Mouse (Mus musculus): ENCODE data around the gene Mrps2.

DNA sequence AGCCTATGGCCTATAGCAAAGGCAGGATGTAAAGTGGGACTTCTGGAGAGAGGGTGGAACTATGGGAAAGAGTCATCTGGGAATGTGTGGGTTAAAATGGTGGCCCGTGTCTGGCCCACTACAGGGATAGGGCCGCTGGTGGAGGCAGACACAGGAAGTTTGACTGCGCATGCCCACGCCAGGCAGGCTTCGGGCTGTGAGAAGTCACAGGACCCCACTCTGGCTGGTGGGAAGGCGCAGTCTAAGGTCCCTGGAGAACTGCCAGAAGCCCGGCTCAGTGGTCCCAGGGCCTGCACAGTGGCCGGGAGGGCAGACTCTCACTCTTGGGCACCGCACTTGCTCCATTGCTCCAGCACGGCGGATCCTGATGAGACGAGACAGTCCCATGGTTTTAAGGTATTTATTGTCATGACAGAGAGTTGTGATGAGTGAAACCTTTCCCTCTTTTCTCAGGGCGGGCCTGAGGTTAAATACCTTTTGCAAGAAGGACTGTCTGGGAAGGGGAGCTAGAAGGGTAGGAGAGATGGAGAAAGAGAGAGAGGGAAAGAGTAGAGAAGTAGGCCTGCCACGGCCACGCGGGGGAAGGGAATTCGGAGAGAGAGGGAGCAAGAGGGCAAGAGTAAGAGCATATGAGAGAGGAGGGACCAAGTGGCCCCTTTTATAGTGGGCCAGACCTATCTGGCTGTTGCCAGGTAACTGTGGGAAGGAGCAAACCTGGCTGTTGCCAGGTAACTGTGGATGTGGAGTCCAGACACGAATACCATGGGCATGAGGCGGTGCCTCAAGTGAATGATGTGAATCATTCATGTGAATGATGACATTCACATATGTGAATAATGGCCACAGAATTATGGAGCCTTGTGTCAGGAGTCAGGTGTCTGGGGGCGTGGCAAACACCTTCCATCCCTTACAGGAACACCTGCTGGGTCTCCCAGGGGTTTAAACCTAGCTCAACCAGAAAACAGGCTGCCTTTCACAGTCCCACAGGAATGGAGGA is 11.6 kb downstream of the Mrps2 start:
- TF ChIP-seq MAFK (IDR thresholded peaks at IDR 0.05; ENCODE audit: insufficient read depth, low read depth, low read length) (no peak), CHD2 (IDR thresholded peaks at IDR 0.05; ENCODE audit: low read depth, low read length) (no peak), ZNF384 (IDR thresholded peaks at IDR 0.05; ENCODE audit: low read depth, low read length) (no peak)

Measured in ES-E14 (cell line).